Mouse (Mus musculus) C2C12 (cell line): ENCODE data around the gene Etfa.

Experiments used
- CEBPB ChIP-seq: IDR thresholded peaks from one replicate; pipeline ENCODE4 v1.6.1; 2011; ENCODE audit warnings: low read depth, mild to moderate bottlenecking, control low read depth, moderate library complexity
- CTCF ChIP-seq: IDR thresholded peaks from one replicate; pipeline ENCODE4 v1.5.1; 2011; ENCODE audit not compliant: control insufficient read depth, insufficient read depth, insufficient read length
- FOSL1 ChIP-seq: IDR thresholded peaks from one replicate; pipeline ENCODE4 v1.8.0; 2011; ENCODE audit warnings: mild to moderate bottlenecking, low read length; ENCODE audit not compliant: poor library complexity, insufficient read depth, severe bottlenecking
- MAX ChIP-seq: IDR thresholded peaks from one replicate; pipeline ENCODE4 v1.6.1; 2011; ENCODE audit warnings: mild to moderate bottlenecking, control low read depth
- MYOD1 ChIP-seq: IDR thresholded peaks from one replicate; pipeline ENCODE4 v1.6.1; 2011; ENCODE audit warnings: low read depth; ENCODE audit not compliant: control insufficient read depth, insufficient read length
- USF1 ChIP-seq: IDR thresholded peaks from one replicate; pipeline ENCODE4 v1.6.1; 2011; ENCODE audit warnings: low read depth, mild to moderate bottlenecking, control low read depth, moderate library complexity

DNA sequence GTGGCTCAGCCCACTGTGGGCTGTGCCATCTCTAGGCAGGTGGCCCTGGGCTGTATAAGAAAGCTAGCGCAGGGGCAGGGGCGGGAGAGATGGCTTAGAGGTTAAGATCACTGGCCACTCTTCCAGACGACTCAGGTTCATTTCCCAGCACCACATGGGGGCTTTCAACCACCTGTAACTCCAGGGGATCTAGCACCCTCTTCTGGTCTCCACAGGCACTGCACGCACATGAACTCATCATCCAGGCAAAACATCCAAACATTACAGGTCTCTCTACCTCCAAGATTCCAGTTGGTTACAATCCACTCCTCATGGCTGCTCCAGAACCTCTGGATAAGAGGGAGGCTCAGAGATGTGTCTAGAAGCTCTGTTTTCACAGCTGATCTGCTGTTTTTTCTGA, 13.7 kb upstream of the Etfa start:
- TF ChIP-seq CTCF, result peak; percentile 2
- no peak for TF ChIP-seq CEBPB
- no peak for TF ChIP-seq FOSL1
- TF ChIP-seq USF1, result no peak
- no peak for TF ChIP-seq MYOD1
- no peak for TF ChIP-seq MAX
